Mouse (Mus musculus) layer of hippocampus, postnatal 14 days (tissue): ENCODE measurements around the gene Shroom3. TPM values are rescaled to one million over a fixed set of nuclear protein-coding genes. Genes with fewer than 3 reads are reported as not detected.

Experiments
- DNase-seq, 2 experiments: peaks; one replicate each; pipeline ENCODE4 v3.0.0; 2021 to 2022; ENCODE audit warnings: low spot score in 2 of 2, mixed read lengths in 1 of 2
- total RNA-seq, 2 experiments: library from RNA; stranded (reverse); gene quantifications; 2 replicates each; pipeline ENCODE4 v1.2.3; 2021

Gene Shroom3
- total RNA-seq, 2 experiments from 2014 or later, result 2.8 to 3.0 TPM

DNA sequence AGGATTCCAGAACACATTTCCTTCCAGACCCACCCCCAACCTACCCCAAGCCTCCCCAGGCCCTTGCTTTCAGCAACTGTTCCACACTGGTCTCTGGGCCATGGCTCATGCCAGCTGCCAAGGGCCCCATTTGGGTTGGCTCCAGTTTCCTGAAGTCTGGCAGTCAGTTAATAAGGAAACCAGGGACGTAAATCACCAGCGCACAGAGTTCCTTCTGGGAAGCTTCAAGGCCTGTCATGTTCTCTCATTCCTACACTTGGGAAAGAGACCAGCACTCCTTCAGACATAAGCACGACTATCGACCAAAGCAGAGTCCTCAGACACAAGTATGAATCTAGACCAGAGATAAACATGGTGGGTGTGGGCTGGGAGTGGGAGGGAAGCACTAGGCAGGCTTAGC is 202.9 kb downstream of the Shroom3 start:
- no peak for DNase-seq

DNA sequence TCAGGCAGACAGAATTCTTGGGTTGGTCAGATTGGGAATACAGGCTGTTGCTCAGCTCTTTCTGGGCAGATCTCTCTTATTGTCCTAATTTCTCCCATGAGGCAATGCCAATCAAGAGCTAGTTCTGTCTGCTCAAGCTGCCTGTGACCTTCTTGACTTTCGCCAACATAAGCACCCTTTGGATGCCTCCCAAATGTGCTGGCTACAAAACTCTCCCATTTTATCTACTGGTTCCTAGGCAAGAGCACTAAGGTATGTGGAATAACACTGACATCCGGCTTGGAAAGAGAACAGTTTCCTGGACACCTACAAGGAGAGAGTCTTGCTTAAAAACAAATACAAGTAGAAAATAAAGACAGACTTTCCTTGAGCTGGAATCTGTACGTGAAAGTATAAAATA is 204.3 kb downstream of the Shroom3 start:
- DNase-seq, result no peak

DNA sequence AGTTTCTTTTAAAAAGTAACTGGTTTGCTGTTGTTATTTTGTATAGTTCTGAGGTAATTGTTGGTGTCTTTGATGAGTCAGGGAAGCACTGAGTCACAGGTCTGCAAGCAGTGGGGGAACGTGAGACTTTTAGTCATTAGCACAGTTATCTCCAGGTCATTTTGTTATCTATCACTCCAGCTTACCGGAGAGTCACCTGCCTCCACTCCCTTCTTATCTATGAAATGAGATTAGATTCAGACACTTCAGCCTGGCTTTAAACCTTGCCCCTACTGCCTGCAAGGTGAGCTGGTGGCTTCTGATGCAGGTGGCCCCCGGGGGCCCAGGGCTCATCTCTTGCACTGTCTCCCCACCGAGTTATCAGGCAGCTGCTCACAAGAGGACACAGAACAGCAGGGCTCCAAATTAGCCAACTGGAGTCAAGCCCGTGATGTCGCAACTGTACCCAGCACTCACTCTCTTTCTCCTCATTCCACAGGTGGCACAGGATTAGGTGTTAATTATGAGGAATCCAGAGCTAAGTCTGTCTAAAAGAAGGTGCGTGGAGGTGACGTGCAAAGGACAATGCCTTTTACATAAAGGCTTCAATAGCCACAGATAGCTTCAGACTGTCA is 205.5 kb downstream of the Shroom3 start:
- no peak for DNase-seq

DNA sequence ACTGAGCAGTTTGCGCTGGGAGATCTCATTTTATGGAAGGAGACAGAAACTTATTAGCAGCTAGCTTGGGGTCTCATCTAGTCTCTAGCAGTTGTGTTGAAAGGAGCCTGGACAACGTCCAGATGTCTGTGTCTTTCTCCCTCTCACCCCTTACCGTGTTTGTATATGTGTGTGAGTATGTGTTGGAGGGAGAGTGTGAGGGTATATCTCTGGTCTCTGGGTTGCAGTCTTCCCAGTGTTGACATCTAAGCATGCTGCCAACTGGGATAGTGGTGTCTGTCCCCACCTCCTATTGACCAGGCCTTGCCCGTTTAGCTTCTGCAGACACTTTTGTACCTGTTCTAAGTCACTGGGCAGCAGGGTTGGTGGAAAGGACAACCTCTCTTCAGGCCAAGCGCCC is 207.7 kb downstream of the Shroom3 start:
- DNase-seq, result no peak

DNA sequence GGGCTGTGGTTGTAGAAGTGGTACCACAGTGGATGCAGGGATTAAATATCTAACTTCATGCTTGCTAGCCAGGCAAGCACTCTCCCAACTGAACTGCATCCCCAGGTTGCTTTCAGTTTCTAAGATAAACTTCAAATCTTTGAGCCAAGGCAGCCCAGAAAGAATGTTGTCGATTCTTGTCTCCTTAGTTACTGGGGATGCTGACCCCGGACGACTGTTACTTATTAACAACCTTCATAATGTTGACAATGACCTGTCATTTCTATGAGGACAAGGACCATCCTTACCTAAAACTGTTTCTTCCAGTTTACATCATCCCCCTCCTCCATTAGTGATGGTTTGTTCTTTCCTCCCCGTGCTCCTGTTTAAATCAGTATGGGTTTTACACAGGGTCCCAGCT is 210.0 kb downstream of the Shroom3 start:
- DNase-seq, result no peak

DNA sequence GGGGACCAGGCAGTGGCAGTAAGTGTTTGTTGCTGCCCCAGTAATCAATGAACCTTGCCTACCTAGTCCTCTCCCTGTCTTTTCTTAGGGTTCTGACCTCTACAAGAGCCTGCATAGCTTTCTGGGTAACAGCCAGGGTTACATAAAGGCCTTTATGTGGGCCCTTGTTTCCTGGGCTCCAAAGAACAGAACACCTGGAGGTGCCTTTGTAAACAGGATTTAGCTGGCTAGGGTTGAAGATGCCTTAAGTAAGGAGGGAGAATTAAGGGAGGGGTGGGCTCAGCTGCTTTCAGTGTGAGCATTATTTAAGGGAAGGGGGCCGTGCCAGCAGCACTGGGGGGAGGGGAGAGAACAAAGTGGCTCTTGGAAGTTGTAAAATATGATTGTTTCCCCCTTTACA is 210.5 kb downstream of the Shroom3 start:
- DNase-seq, result no peak

DNA sequence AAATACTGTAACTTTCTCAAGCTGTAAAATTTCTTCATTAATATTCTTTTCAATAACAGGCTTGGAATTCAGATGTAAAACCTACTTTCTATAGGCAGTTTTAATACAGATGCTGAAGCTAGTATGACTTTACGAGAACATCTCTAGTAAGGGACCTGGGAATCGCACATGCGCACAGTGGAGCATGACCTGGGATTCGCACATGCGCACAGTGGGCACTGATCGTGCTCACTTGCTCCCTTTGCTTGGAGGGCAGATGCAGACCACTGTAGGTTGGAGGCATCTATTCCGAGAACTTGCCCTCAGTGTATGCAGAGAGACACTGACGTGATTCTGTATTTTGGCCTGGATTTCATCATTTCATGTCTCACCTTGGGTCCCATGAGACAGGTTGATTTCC is 212.6 kb downstream of the Shroom3 start:
- DNase-seq, result no peak

DNA sequence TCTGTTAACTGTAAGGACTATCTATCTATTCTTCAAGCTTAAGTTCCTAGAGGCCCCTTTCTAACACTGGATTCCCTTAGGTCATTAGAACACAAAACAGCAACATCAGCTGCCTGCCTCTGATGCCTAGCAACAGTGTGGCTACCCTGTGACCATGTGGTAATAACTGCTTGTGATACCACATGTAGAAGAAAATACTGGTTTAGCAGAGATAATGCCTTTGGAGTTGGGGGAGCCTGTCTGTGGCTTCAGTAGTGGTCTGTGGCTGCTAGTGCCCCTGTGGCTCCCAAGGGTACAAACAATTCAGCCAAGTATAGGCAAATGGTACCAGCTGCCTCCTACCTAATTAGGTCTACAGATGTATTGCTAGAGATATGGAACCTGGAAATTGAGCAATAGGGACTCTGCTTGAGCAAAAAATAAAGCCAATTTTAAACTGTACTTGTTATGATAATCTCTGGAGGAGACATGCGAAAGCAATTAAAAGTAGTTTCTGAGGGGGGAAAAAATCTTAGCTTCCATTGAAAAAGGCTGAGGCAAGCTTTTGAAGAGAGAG is 213.6 kb downstream of the Shroom3 start:
- no peak for DNase-seq

DNA sequence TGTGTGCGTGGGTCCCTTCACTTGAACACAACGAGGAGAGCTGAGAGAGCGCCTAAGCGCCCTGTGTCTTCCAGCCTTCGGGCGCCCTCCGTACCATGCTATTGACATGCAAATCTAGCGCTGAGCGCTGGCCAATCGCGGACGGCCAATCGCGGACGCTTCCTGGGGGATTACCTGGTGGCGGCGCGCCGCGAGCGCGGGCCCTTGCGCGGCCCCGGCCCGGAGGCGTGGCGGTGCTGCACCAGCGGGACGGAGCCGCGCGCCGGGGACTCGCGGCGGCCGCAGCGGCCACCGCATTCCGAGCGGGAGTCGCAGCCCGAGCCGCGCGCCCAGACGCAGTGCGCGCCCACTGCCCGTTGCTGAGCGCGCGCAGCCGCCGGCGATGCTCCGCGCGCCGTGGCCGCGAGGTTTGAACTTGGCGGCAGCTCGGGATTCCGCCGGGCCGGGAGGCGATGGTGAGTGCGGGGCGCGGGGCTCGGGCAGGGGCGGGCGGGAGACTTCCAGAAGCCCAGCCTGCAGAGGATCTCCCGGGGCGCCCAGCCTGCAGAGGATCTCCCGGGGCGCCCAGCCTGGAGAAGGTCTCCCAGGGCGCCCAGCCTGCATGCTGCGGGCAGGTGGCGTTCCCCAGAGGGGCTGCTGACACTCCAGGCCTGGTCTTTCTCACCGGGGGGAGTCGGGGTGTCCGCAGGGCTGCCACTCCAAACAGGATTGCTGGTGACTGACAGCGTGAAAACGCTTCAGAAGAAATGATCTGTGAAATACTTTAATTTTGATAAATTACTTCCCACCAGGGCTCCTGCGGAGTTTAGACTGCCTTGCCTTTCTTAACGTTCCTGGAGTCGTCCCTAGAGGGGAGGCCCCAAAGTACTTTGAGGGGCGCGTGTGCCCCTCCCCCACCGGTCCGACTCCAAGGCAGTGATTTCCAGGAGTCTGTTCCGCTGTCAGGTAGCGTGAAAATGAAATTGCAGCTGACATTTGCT is 214.8 kb downstream of the Shroom3 start:
- DNase-seq, result peak; percentile 54 to 56

DNA sequence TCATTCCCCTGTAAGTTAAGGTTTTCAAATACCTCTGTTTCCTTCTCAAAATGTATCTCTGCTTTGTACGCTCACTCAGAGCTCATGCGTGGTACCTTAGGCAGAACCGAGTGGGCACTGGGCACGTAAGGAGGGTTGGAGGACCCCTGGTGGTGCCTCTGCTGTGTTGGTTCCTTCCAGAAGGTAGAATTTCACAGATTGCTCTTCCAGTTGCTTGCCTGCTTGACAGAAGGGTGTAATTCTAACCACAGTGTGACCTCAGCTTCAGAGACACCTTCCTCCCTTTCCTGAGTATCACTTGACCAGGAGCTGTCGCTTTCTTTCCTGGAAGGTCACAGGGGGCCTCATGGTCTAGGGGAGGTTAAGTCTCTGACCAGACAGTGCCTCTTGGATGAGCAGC is 217.2 kb downstream of the Shroom3 start:
- no peak for DNase-seq

DNA sequence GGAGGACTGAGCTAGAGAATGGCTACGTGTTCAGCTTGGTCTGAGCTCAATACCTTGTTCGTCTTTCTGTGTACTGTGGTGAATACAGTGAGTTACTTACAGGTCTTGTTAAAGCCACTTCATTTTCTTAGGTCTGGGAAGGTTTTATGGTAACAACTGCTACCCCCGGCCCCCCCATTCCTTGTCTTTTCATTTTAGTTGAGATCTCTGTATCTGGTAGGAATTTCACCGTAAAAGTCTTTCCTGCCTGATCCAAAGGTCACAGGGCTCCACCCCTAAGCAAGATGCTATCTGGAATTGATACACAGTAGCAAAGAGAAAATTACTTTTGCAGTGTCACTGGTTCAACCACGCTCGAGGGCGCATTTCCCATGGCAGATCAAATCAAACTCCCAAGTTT is 218.6 kb downstream of the Shroom3 start:
- no peak for DNase-seq

DNA sequence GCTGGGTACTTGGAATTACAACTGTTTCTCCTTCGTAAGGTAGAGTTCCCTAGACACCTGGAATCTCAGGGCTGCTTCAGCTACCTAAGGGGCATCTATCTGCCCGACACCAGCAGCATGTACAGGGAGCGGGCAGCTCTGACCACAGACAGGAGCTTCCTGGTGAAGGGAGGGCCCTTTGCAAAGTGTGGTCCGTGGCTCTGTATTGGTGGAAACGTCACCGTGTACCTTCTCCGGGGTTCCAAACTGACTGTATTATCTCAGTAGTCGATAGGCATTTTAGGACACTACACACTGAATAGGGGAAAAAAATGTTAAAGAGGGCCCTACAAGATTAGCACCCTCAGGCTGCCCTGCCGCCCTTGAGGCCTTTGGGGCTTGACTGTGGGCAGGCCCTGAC is 221.9 kb downstream of the Shroom3 start:
- no peak for DNase-seq

DNA sequence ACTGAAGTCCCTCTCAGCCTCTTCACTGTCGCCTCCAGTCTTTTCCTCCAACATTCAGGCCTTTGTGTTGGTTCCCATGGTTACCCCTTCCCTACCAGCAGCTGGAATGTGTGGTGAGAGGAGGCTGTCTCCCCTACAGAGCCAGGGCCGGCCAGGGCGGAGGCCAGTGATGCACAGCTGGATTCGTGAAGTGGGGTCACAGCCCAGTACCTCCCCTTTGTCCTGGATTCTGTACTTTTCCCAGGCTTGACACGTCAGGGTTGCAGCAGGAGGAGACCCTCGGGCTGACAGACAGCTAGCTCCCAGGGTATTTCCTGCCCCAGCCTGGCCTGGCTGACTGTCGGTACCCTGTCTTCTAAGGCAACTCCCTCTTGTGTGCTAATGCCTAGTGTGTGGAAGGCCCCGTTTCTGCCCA is 222.4 kb downstream of the Shroom3 start:
- peak; percentile 28 to 34 for DNase-seq

DNA sequence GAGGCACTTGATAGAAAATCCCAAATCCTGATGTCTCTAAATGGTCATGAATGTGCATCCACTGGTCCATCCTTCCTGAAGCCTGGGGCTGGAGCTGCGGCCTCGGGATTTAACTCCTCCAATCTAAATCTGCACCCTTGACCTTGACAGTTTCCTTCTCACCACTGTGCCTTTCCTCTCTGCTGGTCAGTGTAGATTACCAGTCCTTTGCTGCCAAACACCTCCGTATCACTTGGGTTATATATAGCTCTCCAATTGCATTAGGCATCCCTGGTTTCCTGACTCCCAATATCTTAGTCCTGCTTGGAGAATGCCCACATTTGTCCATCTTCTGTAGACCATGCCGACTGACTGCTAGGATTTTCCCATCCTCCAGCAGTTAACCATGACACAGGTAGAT is 225.0 kb downstream of the Shroom3 start:
- no peak for DNase-seq

DNA sequence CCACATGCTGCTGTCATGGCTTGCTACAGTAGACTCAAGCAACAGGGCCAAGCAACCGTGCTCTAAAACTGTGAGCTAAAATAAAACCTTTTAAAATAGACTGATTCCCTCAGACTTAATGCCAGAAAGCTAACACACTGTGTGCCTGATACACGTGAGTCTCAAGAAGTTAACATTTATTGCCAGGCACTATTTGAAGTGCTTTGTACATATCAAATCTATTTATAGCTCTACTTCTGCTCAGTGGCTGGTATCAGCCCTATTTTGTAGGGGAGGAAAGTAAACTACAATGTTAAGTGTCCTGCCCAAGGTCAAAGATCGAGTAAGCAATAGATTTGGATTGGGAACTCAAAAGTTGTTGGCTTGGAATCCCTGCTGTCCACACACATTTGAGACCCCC is 227.6 kb downstream of the Shroom3 start:
- no peak for DNase-seq

DNA sequence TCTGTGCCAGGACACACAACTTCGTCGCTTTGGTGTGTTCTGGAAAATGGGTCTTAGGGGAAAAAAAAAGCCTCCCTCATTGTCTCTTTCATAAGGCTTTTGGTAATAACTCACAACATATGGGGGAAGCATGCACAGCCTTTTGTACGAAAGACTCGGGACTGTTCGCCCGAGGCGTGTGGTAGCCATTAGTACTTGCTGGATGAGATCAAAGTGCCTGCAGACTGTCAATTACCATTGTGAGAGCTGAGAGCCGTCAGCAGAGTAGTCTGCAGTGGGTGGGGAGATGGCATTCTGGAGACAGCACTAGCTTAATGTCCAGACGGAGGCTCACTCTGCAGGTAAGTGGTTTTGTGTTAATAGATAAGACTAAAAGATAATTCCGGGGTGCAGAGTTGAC is 232.2 kb downstream of the Shroom3 start:
- no peak for DNase-seq

DNA sequence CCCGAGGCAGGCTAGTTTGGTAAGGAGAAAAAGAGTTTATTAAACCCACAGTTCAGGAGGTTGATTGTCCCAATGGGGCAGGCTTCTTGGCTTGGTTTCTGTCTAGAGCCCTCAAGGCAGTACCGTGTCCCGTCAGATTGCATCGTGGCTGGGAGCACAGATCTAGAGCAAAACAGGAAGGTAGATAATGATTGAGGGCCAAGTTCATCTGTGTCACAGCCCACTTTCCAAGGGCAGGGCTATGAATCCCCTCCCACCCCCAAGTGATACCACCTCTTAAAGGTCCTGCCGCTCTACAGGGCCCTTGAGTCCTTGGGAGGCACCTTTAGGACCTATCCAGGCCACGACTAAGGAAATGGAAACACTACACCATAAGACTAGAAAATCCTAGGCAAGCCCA is 234.5 kb downstream of the Shroom3 start:
- DNase-seq, result no peak

DNA sequence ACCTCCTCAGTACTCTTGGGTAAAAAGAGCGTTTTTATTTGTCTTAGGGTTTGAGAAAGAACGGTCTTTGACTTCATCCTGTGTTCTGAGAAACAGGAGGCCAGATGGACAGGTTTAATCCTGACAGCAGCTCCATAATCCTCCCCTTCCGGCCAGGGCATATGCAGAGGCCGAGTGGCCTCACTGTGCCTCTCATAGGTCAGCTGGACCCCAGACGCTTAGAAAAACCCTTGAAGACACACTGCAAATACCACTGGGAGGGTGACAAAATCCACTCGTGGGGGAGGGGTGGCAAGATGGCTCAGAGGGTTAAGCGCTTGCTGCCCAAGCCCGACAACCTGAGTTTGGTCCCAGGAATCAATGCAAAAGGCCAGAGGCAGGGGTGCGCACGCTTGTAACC is 234.9 kb downstream of the Shroom3 start:
- no peak for DNase-seq

DNA sequence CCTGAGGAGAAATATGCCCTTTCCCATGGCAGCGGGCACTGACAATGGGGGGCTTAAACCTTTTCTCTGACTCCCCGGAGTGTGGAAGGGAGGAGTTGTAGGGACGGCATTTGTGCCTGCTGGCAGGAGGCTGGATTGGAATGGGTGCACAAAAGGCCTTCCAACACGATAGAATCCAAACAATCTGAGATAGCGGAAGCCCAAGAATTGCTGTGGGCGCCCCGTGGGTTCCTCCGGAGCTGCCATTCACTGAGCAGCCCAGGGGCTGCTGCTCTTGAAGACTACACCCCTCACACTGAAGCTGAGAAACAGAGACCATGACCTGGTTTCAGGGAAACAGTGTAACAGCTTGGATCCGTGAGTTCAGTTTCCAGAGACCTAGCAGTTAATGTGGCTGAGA is 235.6 kb downstream of the Shroom3 start:
- DNase-seq, result no peak

DNA sequence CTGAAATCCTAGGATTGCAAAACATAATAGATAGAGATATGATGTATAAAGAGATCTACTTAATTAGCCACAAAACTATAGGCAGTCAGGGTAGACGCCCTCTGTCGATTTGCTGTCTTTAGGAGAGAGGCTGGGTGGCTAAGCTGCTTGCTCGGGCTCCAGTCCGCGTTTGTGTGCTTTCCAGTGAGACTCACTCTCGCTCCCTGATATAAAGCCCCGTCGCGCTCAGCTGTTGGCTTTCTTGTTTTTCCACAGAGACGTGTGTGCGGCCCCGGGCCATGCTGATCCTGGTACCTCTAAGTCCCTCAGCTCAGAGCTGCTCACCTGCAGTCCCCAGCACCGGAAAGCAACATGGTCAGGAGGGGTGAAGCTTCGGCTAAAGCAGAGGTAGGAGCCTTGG is 236.2 kb downstream of the Shroom3 start:
- no peak for DNase-seq

DNA sequence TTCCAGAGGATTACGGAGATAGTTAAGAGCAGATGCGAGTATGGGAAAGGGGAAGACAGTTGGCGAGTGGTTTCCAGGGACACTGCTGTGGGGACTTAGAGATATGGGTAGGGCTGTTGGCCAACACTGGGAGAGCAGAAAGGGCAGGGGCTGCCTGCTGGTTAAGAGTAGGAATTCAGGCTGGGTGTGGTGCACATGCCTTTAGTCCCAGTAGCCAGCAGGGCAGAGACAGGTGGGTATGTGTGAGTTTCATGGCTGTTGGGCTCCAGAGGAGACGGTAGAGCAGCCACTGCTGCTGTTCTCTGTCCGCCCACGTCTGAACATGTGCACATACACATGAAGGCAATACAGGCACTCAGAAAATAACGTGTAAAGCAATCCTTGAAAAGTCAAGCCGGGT is 237.7 kb downstream of the Shroom3 start:
- no peak for DNase-seq

DNA sequence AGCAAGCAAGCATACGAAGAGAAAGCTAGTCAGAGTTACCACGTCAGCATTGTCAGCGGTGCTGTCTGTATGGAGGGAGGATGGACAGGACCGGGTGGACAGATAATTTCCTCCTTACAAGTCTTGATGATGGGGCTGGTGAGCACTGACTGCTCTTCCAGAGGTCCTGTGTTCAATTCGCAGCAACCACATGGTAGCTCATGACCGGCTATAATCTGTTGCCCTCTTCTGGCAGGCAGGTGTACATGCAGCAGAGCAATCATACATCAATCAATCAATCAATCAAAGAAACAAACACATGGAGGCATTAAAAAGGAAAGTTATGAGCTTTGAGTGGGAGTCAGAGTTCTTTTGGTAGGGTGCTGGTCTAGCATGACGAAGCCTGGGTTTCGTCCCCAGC is 238.5 kb downstream of the Shroom3 start:
- DNase-seq, result no peak
